Mouse (Mus musculus): ENCODE results near the gene Amigo3.
"Not testable (repeated sequence)": the region's sequence is repeated elsewhere in the genome, so short reads cannot be mapped to it uniquely, and the experiment has no call there.

Gene Amigo3

GRCm38 (mm10) chr9:108052885-108053664 lies at the start of gene Amigo3:
TSS of gene Amigo3 (plus strand) at chr9:108053159.
- peak; percentile 99 for DNase-seq

- DNase-seq, result peak; percentile 13
These were observed 49.4 kb upstream of the Amigo3 start for GRCm38 (mm10) chr9:108003531-108003890.

- no peak for DNase-seq
These were observed 44.9 kb upstream of the Amigo3 start for GRCm38 (mm10) chr9:108008041-108008440.

GRCm38 (mm10) chr9:108010385-108010784 lies 42.6 kb upstream of the Amigo3 start:
- DNase-seq, result no peak

- DNase-seq, result not testable (repeated sequence)
These were observed 39.4 kb upstream of the Amigo3 start for GRCm38 (mm10) chr9:108013577-108013976.

GRCm38 (mm10) chr9:108017127-108017526 lies 35.8 kb upstream of the Amigo3 start:
- DNase-seq, result no peak

- no peak for DNase-seq
These were observed 32.2 kb upstream of the Amigo3 start for GRCm38 (mm10) chr9:108020741-108021140.

GRCm38 (mm10) chr9:108023216-108023615 lies 29.7 kb upstream of the Amigo3 start:
- DNase-seq, result no peak

- no peak for DNase-seq
These were observed 26.4 kb upstream of the Amigo3 start for GRCm38 (mm10) chr9:108026584-108026983.

GRCm38 (mm10) chr9:108027867-108028266 lies 25.1 kb upstream of the Amigo3 start:
- no peak for DNase-seq

GRCm38 (mm10) chr9:108032126-108032525 lies 20.8 kb upstream of the Amigo3 start:
- no peak for DNase-seq

GRCm38 (mm10) chr9:108035331-108036156 lies 17.4 kb upstream of the Amigo3 start:
- no peak for DNase-seq

GRCm38 (mm10) chr9:108044751-108045492 lies 8.0 kb upstream of the Amigo3 start:
- no peak for DNase-seq

GRCm38 (mm10) chr9:108046582-108046981 lies 6.4 kb upstream of the Amigo3 start:
- DNase-seq, result no peak

GRCm38 (mm10) chr9:108047601-108048565 lies 5.1 kb upstream of the Amigo3 start:
- no peak for DNase-seq

- DNase-seq, result no peak
These were observed 4.4 kb upstream of the Amigo3 start for GRCm38 (mm10) chr9:108048566-108048955.

GRCm38 (mm10) chr9:108049016-108049455 lies 3.9 kb upstream of the Amigo3 start, which contains the start of gene Gmppb:
TSS of gene Gmppb (plus strand) at chr9:108049242.
- DNase-seq, result peak; percentile 94

GRCm38 (mm10) chr9:108049561-108050251 lies 3.3 kb upstream of the Amigo3 start:
- DNase-seq, result no peak

- DNase-seq, result no peak
These were observed 1.6 kb upstream of the Amigo3 start for GRCm38 (mm10) chr9:108051184-108051930.

- no peak for DNase-seq
These were observed 1.1 kb upstream of the Amigo3 start for GRCm38 (mm10) chr9:108051931-108052220.

- no peak for DNase-seq
These were observed 548 bp upstream of the Amigo3 start for GRCm38 (mm10) chr9:108052411-108052810.
